ENCODE assay signal across 12 mouse cellular contexts in the genomic region with DNA sequence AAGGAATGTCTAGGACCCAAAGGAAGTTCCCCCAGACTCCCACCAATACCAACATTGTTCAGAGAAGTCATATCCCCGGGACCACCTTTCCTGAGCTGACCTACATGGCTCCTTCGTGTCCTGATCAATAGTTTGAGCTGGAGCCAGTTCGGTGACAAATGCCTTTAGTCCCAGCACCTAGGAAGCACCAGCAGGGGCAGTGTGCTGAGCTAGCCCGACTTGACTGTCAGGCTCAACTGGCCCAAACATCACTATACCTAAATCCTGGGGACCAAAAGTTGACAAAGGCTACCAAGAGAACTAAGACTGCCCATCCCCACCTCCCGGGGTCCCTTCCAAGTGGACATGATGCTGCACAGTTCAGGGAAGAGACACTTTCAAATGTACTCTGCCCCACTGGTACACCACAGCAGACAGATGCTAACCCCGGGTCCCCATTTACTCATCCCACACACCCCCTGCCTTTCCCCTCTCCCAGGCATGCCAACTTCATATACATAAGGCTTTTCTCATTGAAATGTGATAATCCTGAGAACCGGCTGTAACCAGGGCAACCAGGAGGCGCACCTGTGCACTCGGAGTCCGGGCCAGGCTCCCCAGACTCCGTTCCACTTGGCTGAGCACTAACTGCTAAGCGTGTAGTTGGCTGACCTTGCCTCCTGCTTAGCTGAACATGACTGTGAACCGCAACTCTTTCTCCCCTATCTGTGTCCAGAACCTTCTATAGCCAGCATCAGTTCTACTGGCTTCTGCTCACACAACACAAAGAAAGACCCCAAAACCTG.
DNase-seq lines count a peak whose midpoint lies in the region; ATAC-seq lines count a peak whose summit lies in the region.
"Had no signal": no experiment of that assay in that cellular context is flagged by ENCODE, and none has a peak within 500 bp of the region (broad histone marks: within the 10 kb centered on the region; RNA-seq: fewer than 3 reads in every experiment).

No protein-coding gene starts in this region.

- peak; percentile 74 for DNase-seq in left cerebral cortex, postnatal 4 days
- DNase-seq in left cerebral cortex, adult 11 months (ENCODE audit: low spot score) = no peak
- DNase-seq in cerebellum, adult 8-10 months = peak; percentile 75
- DNase-seq in hindbrain, embryonic 14.5 days (ENCODE audit: low spot score) = peak; percentile 45
- DNase-seq in layer of hippocampus, postnatal 36 days = no peak
- no peak for DNase-seq in adipocyte (ENCODE audit: low spot score)
- DNase-seq in ovary, postnatal 14 days (ENCODE audit: low spot score) = no peak
- DNase-seq: adrenal gland, adult 8-10 months; lung, postnatal 36 days had no signal

- H3K27ac ChIP-seq in hindbrain, embryonic 14.5 days = 0 out of 2 replicates have a peak overlapping the region, but pooled peaks have one; percentile 8
- no peak overlapping the region for H3K27ac ChIP-seq in midbrain, embryonic 13.5 days
- H3K27ac ChIP-seq: left cerebral cortex, adult 2 months; stomach, embryonic 15.5 days had no signal

- no peaks in the 10 kb centered on the region for H3K36me3 ChIP-seq in hindbrain, embryonic 14.5 days (replicated peaks; ENCODE audit: control insufficient read depth, insufficient read depth)
- no peaks in the 10 kb centered on the region for H3K36me3 ChIP-seq in midbrain, embryonic 13.5 days
- H3K36me3 ChIP-seq: stomach, embryonic 15.5 days had no signal

- ATAC-seq in hindbrain, embryonic 14.5 days (ENCODE audit: low FRiP score) = no peak
- ATAC-seq in midbrain, embryonic 13.5 days = 0 out of 2 replicates have a peak, but pooled peaks have one; percentile 30

- H3K27me3 ChIP-seq in hindbrain, embryonic 14.5 days (ENCODE audit: control insufficient read depth, insufficient read depth, low read length) = no peaks in the 10 kb centered on the region; the same call in 1 of the 2 replicates
- no peaks in the 10 kb centered on the region; the same call in 1 of the 2 replicates for H3K27me3 ChIP-seq in midbrain, embryonic 13.5 days
- H3K27me3 ChIP-seq: stomach, embryonic 15.5 days had no signal

- intact Hi-C loops in left cerebral cortex, postnatal 4 days (cut with DNase I) = no loop called here

- H3K9me3 ChIP-seq in hindbrain, embryonic 14.5 days (ENCODE audit: control insufficient read depth, low read length) = no peaks in the 10 kb centered on the region
- no peaks in the 10 kb centered on the region for H3K9me3 ChIP-seq in midbrain, embryonic 13.5 days
- H3K9me3 ChIP-seq: stomach, embryonic 15.5 days had no signal

- no peak overlapping the region for H3K4me2 ChIP-seq in hindbrain, embryonic 14.5 days (replicated peaks)
- H3K4me2 ChIP-seq in midbrain, embryonic 13.5 days (replicated peaks) = no peak overlapping the region
- H3K4me2 ChIP-seq: stomach, embryonic 15.5 days had no signal

- H3K4me1 ChIP-seq in hindbrain, embryonic 14.5 days (replicated peaks; ENCODE audit: control insufficient read depth, insufficient read depth, low read length) = peaks cover 17% of the 10 kb centered on the region; the same call in 1 of the 2 replicates
- peaks cover 42% of the 10 kb centered on the region for H3K4me1 ChIP-seq in midbrain, embryonic 13.5 days (replicated peaks)
- H3K4me1 ChIP-seq: stomach, embryonic 15.5 days had no signal

- WGBS in hindbrain, embryonic 14.5 days = 11% methylated on average over 13 of the region's 13 CpGs
- 12% methylated on average over 13 of the region's 13 CpGs for WGBS in midbrain, embryonic 13.5 days

- no peak overlapping the region for H3K9ac ChIP-seq in hindbrain, embryonic 14.5 days
- H3K9ac ChIP-seq in midbrain, embryonic 13.5 days (replicated peaks) = no peak overlapping the region
- H3K9ac ChIP-seq: stomach, embryonic 15.5 days had no signal

- no peak overlapping the region for H3K4me3 ChIP-seq in hindbrain, embryonic 14.5 days (replicated peaks; ENCODE audit: low read length)
- H3K4me3 ChIP-seq in midbrain, embryonic 13.5 days (replicated peaks) = no peak overlapping the region
- H3K4me3 ChIP-seq: left cerebral cortex, adult 2 months; stomach, embryonic 15.5 days had no signal

Comparison
In these comparisons a context has a peak if more than half of its experiments do, and no peak if none do; other contexts are left out.
1. DNase-seq: peak in left cerebral cortex, postnatal 4 days (single experiment), cerebellum, adult 8-10 months (single experiment) and hindbrain, embryonic 14.5 days (single experiment); none in left cerebral cortex, adult 11 months (single experiment), layer of hippocampus, postnatal 36 days (0 of 2), adipocyte (single experiment) and ovary, postnatal 14 days (single experiment).